Mouse (Mus musculus): ENCODE results near the gene Myf5. TPM values are rescaled to one million over a fixed set of nuclear protein-coding genes. Genes with fewer than 3 reads are reported as not detected.

Gene Myf5
- polyA plus RNA-seq, 1 experiment from 2014 or later: 1.1 TPM

GRCm38 (mm10) chr10:107471712-107472111, 14.2 kb downstream of the Myf5 start:
- no peak for ATAC-seq (ENCODE audit: low FRiP score)

GRCm38 (mm10) chr10:107467819-107468218, 18.1 kb downstream of the Myf5 start:
- H3K27ac ChIP-seq (ENCODE audit: low read depth, low read length): no peak overlapping the region
- no peaks in the 10 kb centered on the region for H3K4me1 ChIP-seq (replicated peaks; ENCODE audit: control insufficient read depth, insufficient read depth, low read length)
- WGBS: 93% methylated on average over 7 of the region's 7 CpGs
- DNase-seq (ENCODE audit: low spot score) (no peak), ATAC-seq (ENCODE audit: low FRiP score) (no peak)
- no peaks in the 10 kb centered on the region for H3K9me3 ChIP-seq (ENCODE audit: control insufficient read depth, low read length)
- no peak overlapping the region for H3K4me3 ChIP-seq (ENCODE audit: low read depth, low read length)
- no peak overlapping the region for H3K4me2 ChIP-seq (replicated peaks; ENCODE audit: low read depth, low read length)
- H3K36me3 ChIP-seq (ENCODE audit: control insufficient read depth, insufficient read depth, low read length): no peaks in the 10 kb centered on the region
- no peak overlapping the region for H3K9ac ChIP-seq (ENCODE audit: low read depth, low read length)
- no peaks in the 10 kb centered on the region for H3K27me3 ChIP-seq (ENCODE audit: control insufficient read depth, insufficient read depth, low read length)

More at GRCm38 (mm10) chr10:107471712-107472111, 14.2 kb downstream of the Myf5 start:
- Histone ChIP-seq H3K27ac (ENCODE audit: low read depth, low read length) (no peak overlapping the region), H3K36me3 (ENCODE audit: control insufficient read depth, insufficient read depth, low read length) (no peaks in the 10 kb centered on the region), H3K27me3 (ENCODE audit: control insufficient read depth, insufficient read depth, low read length) (no peaks in the 10 kb centered on the region), H3K9ac (ENCODE audit: low read depth, low read length) (no peak overlapping the region), H3K4me1 (replicated peaks; ENCODE audit: control insufficient read depth, insufficient read depth, low read length) (no peaks in the 10 kb centered on the region), H3K4me3 (ENCODE audit: low read depth, low read length) (no peak overlapping the region), H3K9me3 (ENCODE audit: control insufficient read depth, low read length) (no peaks in the 10 kb centered on the region), H3K4me2 (replicated peaks; ENCODE audit: low read depth, low read length) (no peak overlapping the region)
- DNase-seq (ENCODE audit: low spot score): no peak
- 64% methylated on average over 5 of the region's 5 CpGs for WGBS

GRCm38 (mm10) chr10:107449496-107450330, 36.2 kb downstream of the Myf5 start:
- H3K27me3 ChIP-seq (ENCODE audit: control insufficient read depth, insufficient read depth, low read length): no peaks in the 10 kb centered on the region
- H3K4me3 ChIP-seq (ENCODE audit: low read depth, low read length): no peak overlapping the region
- no peaks in the 10 kb centered on the region for H3K36me3 ChIP-seq (ENCODE audit: control insufficient read depth, insufficient read depth, low read length)
- H3K9me3 ChIP-seq (ENCODE audit: control insufficient read depth, low read length): no peaks in the 10 kb centered on the region
- 92% methylated on average over 5 of the region's 5 CpGs for WGBS
- ATAC-seq (ENCODE audit: low FRiP score) (no peak), DNase-seq (ENCODE audit: low spot score) (no peak)
- H3K4me1 ChIP-seq (replicated peaks; ENCODE audit: control insufficient read depth, insufficient read depth, low read length): no peaks in the 10 kb centered on the region
- H3K4me2 ChIP-seq (replicated peaks; ENCODE audit: low read depth, low read length): no peak overlapping the region
- no peak overlapping the region for H3K27ac ChIP-seq (ENCODE audit: low read depth, low read length)
- no peak overlapping the region for H3K9ac ChIP-seq (ENCODE audit: low read depth, low read length)

- no peaks in the 10 kb centered on the region for H3K36me3 ChIP-seq (ENCODE audit: control insufficient read depth, insufficient read depth, low read length)
- peak; percentile 67 for DNase-seq (ENCODE audit: low spot score)
- H3K4me1 ChIP-seq (replicated peaks; ENCODE audit: control insufficient read depth, insufficient read depth, low read length): no peaks in the 10 kb centered on the region
- no peak overlapping the region for H3K27ac ChIP-seq (ENCODE audit: low read depth, low read length)
- H3K9me3 ChIP-seq (ENCODE audit: control insufficient read depth, low read length): no peaks in the 10 kb centered on the region
- 13% methylated on average over 4 of the region's 4 CpGs for WGBS
- H3K9ac ChIP-seq (ENCODE audit: low read depth, low read length): no peak overlapping the region
- no peak overlapping the region for H3K4me3 ChIP-seq (ENCODE audit: low read depth, low read length)
- H3K27me3 ChIP-seq (ENCODE audit: control insufficient read depth, insufficient read depth, low read length): no peaks in the 10 kb centered on the region
- H3K4me2 ChIP-seq (replicated peaks; ENCODE audit: low read depth, low read length): no peak overlapping the region
- peak; percentile 33; the same call in 1 of the 2 replicates for ATAC-seq (ENCODE audit: low FRiP score)
Measured at GRCm38 (mm10) chr10:107442781-107443180, 43.2 kb downstream of the Myf5 start.

- Histone ChIP-seq H3K27me3 (ENCODE audit: control insufficient read depth, insufficient read depth, low read length) (no peaks in the 10 kb centered on the region), H3K9ac (ENCODE audit: low read depth, low read length) (no peak overlapping the region), H3K4me3 (ENCODE audit: low read depth, low read length) (no peak overlapping the region), H3K36me3 (ENCODE audit: control insufficient read depth, insufficient read depth, low read length) (no peaks in the 10 kb centered on the region), H3K9me3 (ENCODE audit: control insufficient read depth, low read length) (no peaks in the 10 kb centered on the region), H3K4me2 (replicated peaks; ENCODE audit: low read depth, low read length) (no peak overlapping the region), H3K4me1 (replicated peaks; ENCODE audit: control insufficient read depth, insufficient read depth, low read length) (no peaks in the 10 kb centered on the region), H3K27ac (ENCODE audit: low read depth, low read length) (no peak overlapping the region)
- 74% methylated on average over 5 of the region's 5 CpGs for WGBS
- ATAC-seq (ENCODE audit: low FRiP score): no peak
- no peak for DNase-seq (ENCODE audit: low spot score)
Measured at GRCm38 (mm10) chr10:107436967-107437366, 49.0 kb downstream of the Myf5 start.

Other genes with a start within 250 kb of the Myf5 start
- 22.7 and 25.9 TPM in 2 replicates for gene Lin7a, start 214.4 kb downstream of the Myf5 start, polyA plus RNA-seq (2014; fragmentation: Nextera tagmentation; extraction: Ambion mirVana)
- 0.11 TPM in 1 of 2 replicates, not detected in the other for gene Myf6, start 8.6 kb upstream of the Myf5 start, polyA plus RNA-seq (2014; fragmentation: Nextera tagmentation; extraction: Ambion mirVana)
- 0.03 and 0.13 TPM in 2 replicates for gene Ptprq, start 233.9 kb upstream of the Myf5 start, polyA plus RNA-seq (2014; fragmentation: Nextera tagmentation; extraction: Ambion mirVana)

All from hindbrain, embryonic 11.5 days (tissue).